8 mouse cellular contexts compared by ENCODE assay signal in the genomic region with DNA sequence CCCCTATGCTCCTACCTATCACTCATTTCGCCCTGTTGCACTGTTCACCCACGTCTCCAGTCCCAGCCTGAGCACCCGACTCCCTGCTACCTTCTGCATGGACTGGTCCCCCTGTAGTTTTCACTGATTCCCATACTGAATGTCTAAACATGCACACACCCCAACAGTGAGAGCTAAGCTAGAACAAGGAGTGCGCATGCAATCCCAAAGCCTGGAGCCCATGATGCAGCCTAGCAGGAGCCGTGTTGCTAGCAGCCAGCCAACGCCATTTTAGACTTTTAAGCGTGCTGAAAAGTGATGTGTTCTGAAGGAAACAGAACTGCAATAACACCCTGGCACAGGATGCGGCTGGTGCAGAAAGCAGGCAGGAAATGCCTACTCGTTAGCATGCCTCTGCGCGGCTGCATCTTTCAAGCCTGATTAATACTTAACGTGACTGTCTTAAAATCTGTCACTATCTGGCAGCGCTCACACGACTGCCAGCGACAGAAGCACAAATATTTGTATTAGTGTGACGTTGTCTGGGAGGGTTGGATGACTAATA.
DNase-seq lines count a peak whose midpoint lies in the region; ATAC-seq lines count a peak whose summit lies in the region.

No protein-coding gene starts in this region.

- H3K9me3 ChIP-seq in liver, embryonic 12.5 days (replicated peaks): no peaks in the 10 kb centered on the region

- H3K27me3 ChIP-seq in liver, embryonic 12.5 days (replicated peaks): no peaks in the 10 kb centered on the region

- peak; percentile 67 to 68 for ATAC-seq in hematopoietic stem cell, adult 5-6 weeks (replicated peaks in 1 of 2; ENCODE audit: insufficient read depth in 1 of 2, low FRiP score in 2 of 2, low TSS enrichment in 1 of 2, low read depth in 1 of 2, poor library complexity in 2 of 2, severe bottlenecking in 2 of 2)
- ATAC-seq in liver, embryonic 12.5 days: 0 out of 2 replicates have a peak, but pooled peaks have one; percentile 32

- no peak overlapping the region for H3K27ac ChIP-seq in liver, embryonic 12.5 days

- no peaks in the 10 kb centered on the region for H3K36me3 ChIP-seq in liver, embryonic 12.5 days

- peak overlapping the region; percentile 48 for H3K4me2 ChIP-seq in liver, embryonic 12.5 days

- DNase-seq in cerebellum, adult 9-11 months: peak; percentile 3
- DNase-seq in cerebellum, adult 8-10 months: no peak
- peak; percentile 57 for DNase-seq in brain, embryonic 18.5 days (ENCODE audit: low read depth, low spot score)
- peak; percentile 6 for DNase-seq in large intestine, adult 2 months (ENCODE audit: low read depth, low spot score)
- DNase-seq in naive thymus-derived CD4-positive, alpha-beta T cell, adult 2 months (ENCODE audit: low read depth): peak; percentile 59
- peak; percentile 37 to 46 for DNase-seq in thymus, postnatal 36 days

- H3K9ac ChIP-seq in liver, embryonic 12.5 days: no peak overlapping the region

- 16% methylated on average over 16 of the region's 16 CpGs for WGBS in large intestine, adult 2 months
- 34% methylated on average over 16 of the region's 16 CpGs for WGBS in liver, embryonic 12.5 days (ENCODE audit: insufficient replicate concordance)

- H3K4me1 ChIP-seq in liver, embryonic 12.5 days: no peaks in the 10 kb centered on the region

- peak overlapping the region; percentile 6; the same call in 1 of the 2 replicates for H3K4me3 ChIP-seq in liver, embryonic 12.5 days
